Mouse (Mus musculus): ENCODE measurements around the gene Pfn5. TPM values are rescaled to one million over a fixed set of nuclear protein-coding genes. Genes with fewer than 3 reads are reported as not detected.
"Not testable (repeated sequence)": the region's sequence is repeated elsewhere in the genome, so short reads cannot be mapped to it uniquely, and the experiment has no call there.

The Pfn5 gene
- not detected in 2 replicates for polyA plus RNA-seq (2014; fragmentation: Nextera tagmentation; extraction: Ambion mirVana)

DNA sequence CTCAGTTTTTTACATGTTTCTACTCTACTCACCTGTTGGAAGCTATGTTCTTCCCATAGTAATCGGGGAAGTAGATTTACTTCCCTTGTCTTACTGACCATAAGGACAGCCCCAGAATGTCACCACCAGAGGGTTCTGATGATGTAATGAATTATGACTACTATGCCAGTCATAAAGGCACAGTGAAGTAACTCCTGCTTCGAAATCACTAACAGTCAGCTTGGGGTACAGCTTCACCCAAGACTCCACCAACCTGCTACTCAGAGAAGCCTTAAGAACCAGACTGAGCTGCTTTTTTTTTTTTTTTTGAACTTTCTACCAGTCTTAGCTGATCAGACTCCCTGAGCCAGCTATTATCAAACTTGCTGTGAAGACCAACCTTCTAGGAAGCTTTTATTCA, at the start of gene Pfn5, which contains the start of gene Asb12:
TSS of gene Pfn5 (plus strand) at position 218 of the 400 bp plus-strand sequence.
TSS of gene Asb12 (minus strand) at position 101 of the 400 bp plus-strand sequence.
- ATAC-seq (ENCODE audit: low FRiP score) (no peak), DNase-seq (ENCODE audit: low spot score) (no peak)
- 87% methylated on average over 2 of the region's 2 CpGs for WGBS
- H3K4me1 ChIP-seq (replicated peaks; ENCODE audit: control insufficient read depth, insufficient read depth, low read length), result no peaks in the 10 kb centered on the region
- no peaks in the 10 kb centered on the region for H3K36me3 ChIP-seq (ENCODE audit: control insufficient read depth, insufficient read depth, low read length)
- no peak within 1 kb of the TSS for H3K27ac ChIP-seq (ENCODE audit: low read depth, low read length)
- H3K4me3 ChIP-seq (ENCODE audit: low read depth, low read length), result no peak within 1 kb of the TSS
- no peaks in the 10 kb centered on the region for H3K9me3 ChIP-seq (ENCODE audit: control insufficient read depth, low read length)
- H3K27me3 ChIP-seq (ENCODE audit: control insufficient read depth, insufficient read depth, low read length), result no peaks in the 10 kb centered on the region
- H3K9ac ChIP-seq (ENCODE audit: low read depth, low read length), result no peak within 1 kb of the TSS
- H3K4me2 ChIP-seq (replicated peaks; ENCODE audit: low read depth, low read length), result no peak within 1 kb of the TSS

DNA sequence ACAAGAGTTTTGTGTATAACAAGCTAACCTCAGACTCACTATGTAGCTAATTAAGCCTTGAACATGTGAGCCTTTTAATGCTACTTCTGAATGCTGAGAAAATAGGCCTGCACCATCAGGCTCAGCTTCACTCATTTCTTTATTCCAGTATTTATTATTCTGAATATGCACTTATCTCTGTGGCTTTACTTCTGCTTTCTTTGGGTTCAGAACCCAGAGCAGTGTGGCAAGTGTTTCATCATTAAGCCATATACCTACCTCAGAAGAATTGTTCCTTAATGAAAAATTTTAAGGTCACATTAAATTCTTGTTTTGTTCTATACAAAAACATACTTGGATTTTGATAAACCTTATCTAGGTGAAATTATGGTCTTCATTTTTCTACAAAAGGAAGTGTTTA, 34.0 kb upstream of the Pfn5 start:
- H3K4me1 ChIP-seq (replicated peaks; ENCODE audit: control insufficient read depth, insufficient read depth, low read length), result no peaks in the 10 kb centered on the region
- no peak overlapping the region for H3K4me2 ChIP-seq (replicated peaks; ENCODE audit: low read depth, low read length)
- DNase-seq (ENCODE audit: low spot score), result no peak
- no peaks in the 10 kb centered on the region for H3K9me3 ChIP-seq (ENCODE audit: control insufficient read depth, low read length)
- ATAC-seq (ENCODE audit: low FRiP score), result no peak
- no peak overlapping the region for H3K4me3 ChIP-seq (ENCODE audit: low read depth, low read length)
- no peak overlapping the region for H3K9ac ChIP-seq (ENCODE audit: low read depth, low read length)
- no peaks in the 10 kb centered on the region for H3K36me3 ChIP-seq (ENCODE audit: control insufficient read depth, insufficient read depth, low read length)
- H3K27ac ChIP-seq (ENCODE audit: low read depth, low read length), result no peak overlapping the region
- no peaks in the 10 kb centered on the region for H3K27me3 ChIP-seq (ENCODE audit: control insufficient read depth, insufficient read depth, low read length)

DNA sequence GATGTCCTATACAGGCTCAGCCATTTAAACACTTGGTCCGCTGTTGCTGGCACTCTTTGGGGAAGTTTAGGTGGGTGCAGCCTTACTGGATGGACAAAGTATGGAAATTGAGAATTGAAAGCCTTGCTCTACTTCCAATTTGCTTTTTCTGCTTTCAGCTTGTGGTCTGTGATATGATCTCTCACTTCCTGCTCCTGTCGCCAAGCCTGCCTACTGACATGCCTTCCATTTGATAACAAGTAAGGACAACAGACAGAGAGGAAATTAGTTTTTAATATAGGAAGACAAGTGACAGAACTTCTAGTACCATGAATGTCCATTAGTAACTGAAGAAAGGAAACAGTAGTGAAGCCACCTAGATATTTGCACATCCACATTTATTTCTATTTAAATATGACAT, 32.7 kb upstream of the Pfn5 start:
- ATAC-seq (ENCODE audit: low FRiP score), result no peak
- 87% methylated on average over 2 of the region's 2 CpGs for WGBS
- no peaks in the 10 kb centered on the region for H3K27me3 ChIP-seq (ENCODE audit: control insufficient read depth, insufficient read depth, low read length)
- no peak overlapping the region for H3K4me2 ChIP-seq (replicated peaks; ENCODE audit: low read depth, low read length)
- no peaks in the 10 kb centered on the region for H3K9me3 ChIP-seq (ENCODE audit: control insufficient read depth, low read length)
- no peaks in the 10 kb centered on the region for H3K36me3 ChIP-seq (ENCODE audit: control insufficient read depth, insufficient read depth, low read length)
- no peak overlapping the region for H3K27ac ChIP-seq (ENCODE audit: low read depth, low read length)
- no peak for DNase-seq (ENCODE audit: low spot score)
- no peaks in the 10 kb centered on the region for H3K4me1 ChIP-seq (replicated peaks; ENCODE audit: control insufficient read depth, insufficient read depth, low read length)
- H3K9ac ChIP-seq (ENCODE audit: low read depth, low read length), result no peak overlapping the region
- H3K4me3 ChIP-seq (ENCODE audit: low read depth, low read length), result no peak overlapping the region

DNA sequence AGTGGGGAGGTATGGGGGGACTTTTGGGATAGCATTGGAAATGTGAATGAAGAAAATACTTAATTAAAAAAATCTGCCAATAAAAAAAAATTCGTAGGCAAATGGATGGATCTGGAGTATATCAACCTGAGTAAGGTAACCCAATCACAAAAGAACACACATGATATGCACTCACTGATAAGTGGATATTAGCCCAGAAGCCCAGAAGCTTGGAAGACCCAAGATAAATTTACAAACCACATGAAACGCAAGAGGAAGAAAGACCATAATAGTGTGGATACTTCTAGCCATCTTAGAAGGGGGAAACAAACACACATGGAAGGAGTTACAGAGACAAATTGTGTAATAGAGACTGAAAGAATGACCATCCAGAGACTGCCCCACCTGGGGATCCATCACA, 22.4 kb upstream of the Pfn5 start:
- not testable (repeated sequence) for H3K9ac ChIP-seq (ENCODE audit: low read depth, low read length); DNase-seq (ENCODE audit: low spot score); H3K9me3 ChIP-seq (ENCODE audit: control insufficient read depth, low read length); ATAC-seq (ENCODE audit: low FRiP score); H3K27me3 ChIP-seq (ENCODE audit: control insufficient read depth, insufficient read depth, low read length); H3K27ac ChIP-seq (ENCODE audit: low read depth, low read length); H3K4me3 ChIP-seq (ENCODE audit: low read depth, low read length); H3K4me1 ChIP-seq (replicated peaks; ENCODE audit: control insufficient read depth, insufficient read depth, low read length); H3K4me2 ChIP-seq (replicated peaks; ENCODE audit: low read depth, low read length); H3K36me3 ChIP-seq (ENCODE audit: control insufficient read depth, insufficient read depth, low read length)
- WGBS, result 92% methylated on average over 2 of the region's 2 CpGs

DNA sequence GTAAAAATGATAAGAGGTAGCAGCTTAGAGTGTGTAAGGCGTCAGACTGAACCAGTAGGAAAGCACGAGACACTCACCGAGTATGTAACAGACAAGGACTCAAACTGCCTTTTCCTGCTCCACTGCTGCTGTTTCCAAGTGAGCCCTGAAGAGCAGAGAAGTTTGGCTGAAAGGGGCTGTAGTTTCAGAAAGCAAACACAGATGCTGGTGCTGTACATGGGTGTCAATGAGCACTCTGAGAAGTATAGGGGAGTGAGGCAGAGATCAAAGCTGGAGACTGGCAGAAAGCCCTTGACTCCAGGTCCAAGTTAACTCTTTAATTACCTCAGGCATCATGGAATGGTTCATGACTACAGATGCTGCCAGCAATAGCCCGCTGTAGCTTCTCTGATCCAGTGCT, 3.6 kb upstream of the Pfn5 start:
- no peak for ATAC-seq (ENCODE audit: low FRiP score)
- Histone ChIP-seq H3K4me2 (replicated peaks; ENCODE audit: low read depth, low read length) (no peak overlapping the region), H3K4me1 (replicated peaks; ENCODE audit: control insufficient read depth, insufficient read depth, low read length) (no peaks in the 10 kb centered on the region), H3K9me3 (ENCODE audit: control insufficient read depth, low read length) (no peaks in the 10 kb centered on the region), H3K9ac (ENCODE audit: low read depth, low read length) (no peak overlapping the region), H3K27me3 (ENCODE audit: control insufficient read depth, insufficient read depth, low read length) (no peaks in the 10 kb centered on the region), H3K27ac (ENCODE audit: low read depth, low read length) (no peak overlapping the region), H3K36me3 (ENCODE audit: control insufficient read depth, insufficient read depth, low read length) (no peaks in the 10 kb centered on the region), H3K4me3 (ENCODE audit: low read depth, low read length) (no peak overlapping the region)
- no peak for DNase-seq (ENCODE audit: low spot score)
- WGBS, result 78% methylated on average over 4 of the region's 4 CpGs

DNA sequence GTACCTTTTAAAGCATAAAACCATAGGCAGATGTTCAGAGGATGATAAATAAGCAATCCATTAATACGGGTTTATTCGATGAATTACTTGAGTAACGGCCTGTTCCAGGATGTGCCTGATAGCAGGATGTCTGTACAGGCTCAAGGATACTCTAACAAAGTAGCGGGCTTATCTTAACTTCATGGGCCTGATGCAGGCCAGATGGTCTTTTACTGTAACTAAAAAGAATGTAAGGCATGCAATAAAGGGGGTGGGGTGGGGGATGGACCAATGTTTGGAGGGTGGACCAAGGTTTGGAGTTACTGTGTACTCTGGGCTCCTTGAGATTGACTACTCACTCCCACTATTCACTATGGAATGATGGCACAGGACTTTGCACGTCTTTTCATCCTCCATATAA, 42.7 kb downstream of the Pfn5 start:
- no peak overlapping the region for H3K9ac ChIP-seq (ENCODE audit: low read depth, low read length)
- H3K27ac ChIP-seq (ENCODE audit: low read depth, low read length), result no peak overlapping the region
- no peaks in the 10 kb centered on the region for H3K27me3 ChIP-seq (ENCODE audit: control insufficient read depth, insufficient read depth, low read length)
- H3K4me1 ChIP-seq (replicated peaks; ENCODE audit: control insufficient read depth, insufficient read depth, low read length), result no peaks in the 10 kb centered on the region
- no peak overlapping the region for H3K4me3 ChIP-seq (ENCODE audit: low read depth, low read length)
- 89% methylated on average over 5 of the region's 5 CpGs for WGBS
- ATAC-seq (ENCODE audit: low FRiP score), result no peak
- DNase-seq (ENCODE audit: low spot score), result no peak
- H3K4me2 ChIP-seq (replicated peaks; ENCODE audit: low read depth, low read length), result no peak overlapping the region
- H3K9me3 ChIP-seq (ENCODE audit: control insufficient read depth, low read length), result no peaks in the 10 kb centered on the region
- no peaks in the 10 kb centered on the region for H3K36me3 ChIP-seq (ENCODE audit: control insufficient read depth, insufficient read depth, low read length)

Other genes starting within 250 kb of the Pfn5 start
- gene Amer1, start 113.2 kb upstream of the Pfn5 start, polyA plus RNA-seq (2014; fragmentation: Nextera tagmentation; extraction: Ambion mirVana), result 8.6 and 9.7 TPM in 2 replicates
- not detected in 2 replicates for gene Asb12, start 117 bp upstream of the Pfn5 start, polyA plus RNA-seq (2014; fragmentation: Nextera tagmentation; extraction: Ambion mirVana)
- 52.3 and 53.4 TPM in 2 replicates for gene Zc4h2, start 100.4 kb downstream of the Pfn5 start, polyA plus RNA-seq (2014; fragmentation: Nextera tagmentation; extraction: Ambion mirVana)
- gene Zc3h12b, start 153.6 kb downstream of the Pfn5 start, polyA plus RNA-seq (2014; fragmentation: Nextera tagmentation; extraction: Ambion mirVana), result 2.3 and 5.7 TPM in 2 replicates

Measured in hindbrain, embryonic 11.5 days (tissue).